Mouse (Mus musculus) embryonic fibroblast, embryonic 13.5 days (primary cell): ENCODE data around the gene Ptgis.

ENCODE experiments used
- CTCF ChIP-seq: IDR thresholded peaks from 2 replicates; pipeline ENCODE4 v1.5.1; 2011; ENCODE audit warnings: mild to moderate bottlenecking, control low read depth, low read length, moderate library complexity, borderline replicate concordance; ENCODE audit not compliant: insufficient read depth
- POLR2A ChIP-seq: IDR thresholded peaks from 2 replicates; pipeline ENCODE4 v1.6.1; 2011; ENCODE audit warnings: low read depth, mild to moderate bottlenecking, control low read depth, low read length, moderate library complexity

- TF ChIP-seq CTCF (no peak), POLR2A (no peak)
These were observed 4.5 kb upstream of the Ptgis start for GRCm38 (mm10) chr2:167244892-167245291.
